Mouse (Mus musculus): Measurements from ENCODE around the gene Msh3. TPM values are rescaled to one million over a fixed set of nuclear protein-coding genes. Genes with fewer than 3 reads are reported as not detected.

The Msh3 gene
- 31.8 TPM for polyA plus RNA-seq (2015; fragmentation: Illumina TruSeq; extraction: RNeasy Lipid Tissue Mini Kit (QIAGEN cat#74804); ENCODE audit: insufficient read depth, low replicate concordance)

DNA sequence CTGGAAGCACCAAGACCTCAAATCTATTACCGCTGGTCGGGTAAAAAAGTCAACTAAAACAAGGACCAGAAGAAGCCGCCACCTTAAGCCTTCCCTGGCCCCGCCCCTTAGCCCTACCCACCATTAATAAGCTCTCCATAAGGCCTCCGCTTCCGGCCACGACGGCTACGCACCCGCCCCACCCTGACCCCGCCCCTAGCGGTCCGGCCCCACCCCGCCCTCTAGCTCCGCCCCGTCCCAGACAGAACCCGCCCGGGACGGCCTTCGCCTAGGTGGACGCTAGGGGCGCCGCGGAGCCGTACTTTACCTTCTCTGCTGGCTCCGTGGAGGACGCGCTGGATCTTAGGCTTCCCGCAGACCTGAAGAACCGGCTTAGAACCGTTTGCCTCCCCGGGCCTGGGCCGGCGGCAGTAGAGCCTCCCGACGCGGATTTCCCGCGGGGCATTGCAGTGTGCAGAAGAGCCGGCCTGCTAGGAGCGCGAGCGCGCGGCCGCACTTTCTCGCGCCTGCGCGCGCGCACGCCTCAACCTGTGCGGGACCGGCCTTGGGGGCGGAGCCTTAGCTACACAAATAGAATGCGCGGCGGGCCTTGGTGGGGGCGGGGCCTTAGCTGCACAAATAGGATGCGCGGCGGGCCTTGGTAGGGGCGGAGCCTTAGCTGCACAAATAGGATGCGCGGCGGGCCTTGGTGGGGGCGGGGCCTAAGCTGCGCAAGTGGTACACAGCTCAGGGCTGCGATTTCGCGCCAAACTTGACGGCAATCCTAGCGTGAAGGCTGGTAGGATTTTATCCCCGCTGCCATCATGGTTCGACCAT, at the start of gene Msh3, which contains the start of gene Dhfr:
TSS of gene Msh3 (minus strand) at position 548 of the 816 bp plus-strand sequence.
TSS of gene Dhfr (plus strand) at position 271 of the 816 bp plus-strand sequence.

DNA sequence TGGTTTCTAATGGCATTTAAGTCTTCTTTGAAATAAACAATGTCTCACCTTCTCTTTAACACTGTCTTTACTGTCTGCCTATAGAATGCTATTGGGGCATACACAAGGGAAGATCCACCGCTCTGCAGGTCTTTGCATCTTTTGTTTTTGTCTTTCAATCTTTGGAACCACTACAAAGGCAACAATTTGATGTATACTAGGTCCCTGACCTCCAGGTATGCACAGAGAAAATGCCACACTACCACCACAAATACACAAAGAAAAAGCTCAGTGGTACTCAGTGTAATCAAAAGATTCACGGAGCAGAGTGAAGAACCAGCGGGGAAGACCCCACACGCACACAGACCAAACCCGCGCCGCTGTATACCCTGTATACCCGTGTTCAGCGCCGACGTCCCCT, 49.1 kb downstream of the Msh3 start, which contains the start of gene Gm20379:
TSS of gene Gm20379 (plus strand) at position 301 of the 400 bp plus-strand sequence.

Other genes starting within 250 kb of the Msh3 start
- 5.0 TPM for gene Rasgrf2, start 223.3 kb downstream of the Msh3 start, polyA plus RNA-seq (2015; fragmentation: Illumina TruSeq; extraction: RNeasy Lipid Tissue Mini Kit (QIAGEN cat#74804); ENCODE audit: insufficient read depth, low replicate concordance)
- not detected for gene Gm20379, start 49.0 kb downstream of the Msh3 start, polyA plus RNA-seq (2015; fragmentation: Illumina TruSeq; extraction: RNeasy Lipid Tissue Mini Kit (QIAGEN cat#74804); ENCODE audit: insufficient read depth, low replicate concordance)
- 5.6 TPM for gene Dhfr, start 277 bp downstream of the Msh3 start, polyA plus RNA-seq (2015; fragmentation: Illumina TruSeq; extraction: RNeasy Lipid Tissue Mini Kit (QIAGEN cat#74804); ENCODE audit: insufficient read depth, low replicate concordance)
- gene Ankrd34b, start 70.9 kb upstream of the Msh3 start, polyA plus RNA-seq (2015; fragmentation: Illumina TruSeq; extraction: RNeasy Lipid Tissue Mini Kit (QIAGEN cat#74804); ENCODE audit: insufficient read depth, low replicate concordance): not detected
- gene Fam151b, start 129.0 kb upstream of the Msh3 start, polyA plus RNA-seq (2015; fragmentation: Illumina TruSeq; extraction: RNeasy Lipid Tissue Mini Kit (QIAGEN cat#74804); ENCODE audit: insufficient read depth, low replicate concordance): 4.0 TPM
- gene Zfyve16, start 175.9 kb upstream of the Msh3 start, polyA plus RNA-seq (2015; fragmentation: Illumina TruSeq; extraction: RNeasy Lipid Tissue Mini Kit (QIAGEN cat#74804); ENCODE audit: insufficient read depth, low replicate concordance): 20.9 TPM
- not detected for gene Spz1, start 221.2 kb upstream of the Msh3 start, polyA plus RNA-seq (2015; fragmentation: Illumina TruSeq; extraction: RNeasy Lipid Tissue Mini Kit (QIAGEN cat#74804); ENCODE audit: insufficient read depth, low replicate concordance)